Mouse (Mus musculus) cerebellum, adult (tissue): ENCODE results near the gene Obox8.

Experiments
- ATAC-seq: cut with Nextera tagmentation; 2 replicates; pipeline ENCODE4 v1.9.2; 2017; ENCODE audit warnings: mild to moderate bottlenecking, moderate library complexity, mixed read lengths; ENCODE audit not compliant: insufficient number of reproducible peaks, low FRiP score, low TSS enrichment

The Obox8 gene

DNA sequence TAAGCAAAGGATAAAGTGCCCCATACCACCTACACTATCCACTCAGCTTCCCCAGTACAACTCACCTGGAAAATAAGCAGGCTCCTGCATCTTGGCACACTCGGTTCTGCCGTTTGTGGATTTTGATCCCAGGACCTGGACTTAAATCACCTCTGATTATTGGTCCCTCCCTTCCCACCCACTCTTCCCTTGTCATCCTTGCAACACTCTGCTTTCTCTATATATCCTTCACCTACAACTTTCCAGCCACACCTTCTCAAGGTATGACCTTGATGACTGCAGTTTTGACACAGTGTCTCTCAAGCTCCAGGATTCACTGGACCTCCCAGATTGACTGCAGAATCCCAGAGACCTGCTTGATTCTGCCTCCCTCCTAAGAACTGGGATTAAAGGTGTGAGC is at the start of gene Obox8:
TSS of gene Obox8 (minus strand) at position 101 of the 400 bp plus-strand sequence.
- ATAC-seq = no peak

DNA sequence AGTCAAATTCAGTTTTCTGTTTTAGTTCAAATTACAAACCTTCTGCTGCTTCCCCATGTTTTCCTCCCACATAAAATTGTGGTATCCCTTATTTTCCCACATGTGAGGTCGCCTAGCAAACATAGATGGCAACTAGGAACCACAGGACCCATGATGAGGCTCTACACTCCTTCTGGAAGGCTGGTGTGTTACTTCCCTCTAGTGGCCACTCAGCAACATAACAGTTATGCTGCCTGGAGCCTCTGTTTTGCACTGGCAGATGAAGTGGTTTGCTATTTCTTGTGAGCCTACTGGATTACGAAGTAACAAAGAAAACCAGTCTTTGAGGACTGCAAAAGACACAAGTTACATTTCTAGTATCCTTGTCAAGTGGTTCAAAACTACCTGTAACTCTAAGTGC is 16.1 kb downstream of the Obox8 start:
- no peak for ATAC-seq

DNA sequence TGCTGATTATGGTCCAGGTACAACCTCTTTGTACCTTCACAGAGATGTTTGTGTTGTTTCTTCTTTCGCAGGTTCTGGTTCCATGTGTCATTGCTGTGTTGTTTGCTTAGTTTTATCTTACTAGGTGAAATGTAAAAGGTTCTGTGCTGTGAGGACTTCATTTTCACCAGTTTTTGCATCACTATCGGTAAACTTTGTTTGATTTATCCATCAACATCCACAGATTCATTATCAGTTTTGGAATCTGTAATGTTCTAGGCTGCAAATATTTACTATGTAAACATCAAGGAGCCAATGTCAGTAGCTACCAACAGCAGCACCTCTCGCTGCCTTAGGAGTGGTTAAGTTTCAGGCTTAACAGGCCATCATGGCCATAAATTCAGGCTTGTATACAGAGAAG is 24.7 kb downstream of the Obox8 start:
- no peak for ATAC-seq

DNA sequence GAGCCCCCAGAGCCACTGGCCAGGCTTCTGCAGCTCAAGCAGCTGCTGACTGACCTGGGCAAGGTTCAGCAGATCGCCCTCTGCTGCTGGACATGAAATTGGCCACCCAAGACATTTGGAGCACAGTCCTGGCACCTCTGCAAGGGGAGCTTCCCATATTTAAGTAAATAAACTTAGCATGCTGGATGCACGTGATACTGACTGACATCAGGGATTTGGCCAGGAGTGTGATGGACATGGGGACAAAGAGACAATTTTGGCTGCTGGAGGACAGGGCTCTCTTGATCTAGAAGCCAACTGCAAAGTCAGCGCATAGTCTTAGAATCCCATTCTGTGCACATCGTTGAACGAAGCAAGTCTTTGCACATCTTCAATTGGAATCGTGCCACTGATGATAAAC is 25.8 kb downstream of the Obox8 start:
- ATAC-seq = no peak
